Mouse (Mus musculus): Measurements from ENCODE around the gene Gm20388. TPM values are rescaled to one million over a fixed set of nuclear protein-coding genes. Genes with fewer than 3 reads are reported as not detected.
A peak's percentile ranks its signal among the peaks of the same experiment; 100 is the strongest.

Gm20388 gene
- polyA plus RNA-seq, 1 experiment from 2014 or later = not detected

DNA sequence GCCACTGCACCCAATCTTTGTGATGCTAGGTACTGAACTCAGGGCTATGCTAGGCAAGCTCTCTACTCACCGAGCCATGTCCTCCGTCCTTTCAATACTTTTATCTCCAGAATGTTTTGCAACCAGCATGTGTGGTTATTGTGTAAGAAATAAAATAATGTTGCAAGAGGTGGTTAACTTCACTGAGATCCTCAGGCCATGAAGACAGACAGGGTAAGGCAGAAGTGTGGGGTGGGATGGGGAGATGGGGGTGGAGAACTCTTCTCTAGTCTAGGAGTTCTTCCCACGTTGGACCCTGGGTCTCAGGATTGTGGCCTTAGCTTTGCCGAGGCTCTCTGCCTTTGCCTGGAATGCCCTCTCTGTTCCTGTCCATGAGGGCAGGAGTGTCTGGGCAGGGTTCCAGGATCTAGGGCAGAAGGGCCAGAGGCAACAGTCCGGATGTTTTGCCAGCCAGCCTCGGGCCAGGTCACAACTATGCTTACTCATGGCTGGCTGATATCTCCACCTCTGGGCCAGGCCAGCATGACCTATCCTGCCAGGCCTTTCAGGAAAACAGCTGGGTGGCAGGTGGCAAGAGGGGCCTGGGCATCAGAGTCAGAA lies 1785.0 kb downstream of the Gm20388 start:
- no peak for ATAC-seq (ENCODE audit: low FRiP score, low TSS enrichment)
- no peak overlapping the region for H3K4me2 ChIP-seq (replicated peaks; ENCODE audit: low read depth, low read length)
- peaks cover 6% of the 10 kb centered on the region; the same call in 1 of the 2 replicates for H3K4me1 ChIP-seq (ENCODE audit: control insufficient read depth, insufficient read depth, low read length)
- H3K9ac ChIP-seq (ENCODE audit: low read depth, low read length) = no peak overlapping the region
- no peaks in the 10 kb centered on the region for H3K9me3 ChIP-seq (ENCODE audit: control insufficient read depth, low read length)
- H3K27me3 ChIP-seq (ENCODE audit: control insufficient read depth, insufficient read depth, low read length) = no peaks in the 10 kb centered on the region
- no peak overlapping the region for H3K27ac ChIP-seq (ENCODE audit: low read depth, low read length)
- WGBS = 78% methylated on average over 6 of the region's 6 CpGs
- H3K36me3 ChIP-seq (ENCODE audit: control insufficient read depth, insufficient read depth, low read length) = no peaks in the 10 kb centered on the region
- H3K4me3 ChIP-seq (ENCODE audit: low read length) = no peak overlapping the region

DNA sequence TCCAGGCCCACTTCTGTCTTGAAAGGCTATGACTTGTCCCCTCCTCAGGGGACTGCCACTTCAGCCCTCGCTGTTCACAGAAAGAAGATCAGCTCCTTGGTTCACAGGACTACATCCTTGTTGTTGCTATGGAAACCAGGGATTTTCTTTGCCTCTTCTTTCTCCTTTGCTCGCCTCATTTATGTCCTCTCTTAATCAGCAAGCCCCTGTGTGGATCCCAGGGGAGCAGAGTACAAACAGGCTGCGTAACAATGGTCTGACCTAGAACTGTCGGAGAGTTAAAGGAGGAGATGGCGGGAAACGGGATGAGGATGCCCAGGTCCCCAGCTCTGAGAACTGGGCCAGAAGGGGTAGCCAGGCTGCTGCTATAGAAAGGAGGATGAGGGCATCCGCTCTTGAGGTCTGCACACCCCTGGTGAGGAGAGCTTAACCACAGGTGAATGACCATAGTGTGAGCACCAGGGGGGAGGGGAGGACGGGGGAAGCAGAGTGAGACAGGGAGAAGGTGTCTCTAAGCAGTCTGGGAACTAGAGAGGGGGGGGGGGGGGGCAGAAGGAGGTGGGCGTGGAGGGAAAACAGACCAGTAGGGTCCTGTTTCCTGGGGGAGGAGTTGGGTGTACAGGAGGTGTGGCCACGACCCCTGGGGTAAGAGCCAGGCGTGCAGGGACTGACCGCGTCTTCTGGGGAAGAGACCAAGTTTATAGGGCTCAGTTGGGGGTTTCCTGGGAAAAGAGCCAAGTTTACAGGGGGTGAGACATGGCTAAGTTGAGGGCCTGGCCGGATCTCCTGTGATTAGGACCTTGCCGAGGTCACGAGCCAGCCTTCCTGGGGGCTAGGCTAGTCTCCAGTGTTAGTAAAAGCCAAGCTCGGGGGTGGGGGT lies 1787.3 kb downstream of the Gm20388 start:
- Histone ChIP-seq H3K4me1 (ENCODE audit: control insufficient read depth, insufficient read depth, low read length) (peaks cover 6% of the 10 kb centered on the region; the same call in 1 of the 2 replicates), H3K9ac (ENCODE audit: low read depth, low read length) (peak overlapping the region; percentile 50; the same call in 1 of the 2 replicates), H3K4me3 (ENCODE audit: low read length) (peak overlapping the region; percentile 21), H3K36me3 (ENCODE audit: control insufficient read depth, insufficient read depth, low read length) (no peaks in the 10 kb centered on the region), H3K27me3 (ENCODE audit: control insufficient read depth, insufficient read depth, low read length) (no peaks in the 10 kb centered on the region), H3K9me3 (ENCODE audit: control insufficient read depth, low read length) (no peaks in the 10 kb centered on the region), H3K27ac (ENCODE audit: low read depth, low read length) (peak overlapping the region; percentile 37; the same call in 1 of the 2 replicates), H3K4me2 (replicated peaks; ENCODE audit: low read depth, low read length) (peak overlapping the region; percentile 51)
- peak; percentile 85 for ATAC-seq (ENCODE audit: low FRiP score, low TSS enrichment)
- 3% methylated on average over 15 of the region's 17 CpGs for WGBS

DNA sequence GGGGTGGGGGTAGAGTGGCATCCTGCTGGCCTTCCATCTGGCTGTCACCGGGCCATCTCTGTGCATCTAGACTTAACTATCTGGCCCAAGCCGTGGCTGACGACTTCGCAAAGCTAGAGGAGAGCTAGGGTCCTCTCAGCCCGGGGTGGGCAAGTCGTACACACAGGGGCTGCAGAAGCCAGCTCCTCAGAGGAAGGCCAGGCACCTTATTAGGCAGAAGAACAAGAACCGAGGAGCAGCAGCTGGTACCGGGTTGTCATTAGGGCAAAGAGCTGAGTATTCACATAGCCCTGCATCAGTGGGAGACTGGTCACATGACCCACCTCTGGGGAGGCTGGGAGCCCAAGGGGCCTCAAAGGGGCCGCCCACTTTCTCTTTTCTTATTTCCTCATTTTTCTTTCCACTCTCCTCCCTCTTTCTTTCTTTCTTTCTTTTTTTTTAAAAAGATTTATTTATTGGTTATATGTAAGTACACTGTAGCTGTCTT lies 1788.0 kb downstream of the Gm20388 start:
- Histone ChIP-seq H3K4me1 (ENCODE audit: control insufficient read depth, insufficient read depth, low read length) (peaks cover 6% of the 10 kb centered on the region; the same call in 1 of the 2 replicates), H3K4me2 (replicated peaks; ENCODE audit: low read depth, low read length) (peak overlapping the region; percentile 51), H3K9me3 (ENCODE audit: control insufficient read depth, low read length) (no peaks in the 10 kb centered on the region), H3K27me3 (ENCODE audit: control insufficient read depth, insufficient read depth, low read length) (no peaks in the 10 kb centered on the region), H3K27ac (ENCODE audit: low read depth, low read length) (peak overlapping the region; percentile 37; the same call in 1 of the 2 replicates), H3K9ac (ENCODE audit: low read depth, low read length) (peak overlapping the region; percentile 50; the same call in 1 of the 2 replicates), H3K36me3 (ENCODE audit: control insufficient read depth, insufficient read depth, low read length) (no peaks in the 10 kb centered on the region), H3K4me3 (ENCODE audit: low read length) (peak overlapping the region; percentile 21; the same call in 1 of the 2 replicates)
- peak; percentile 63 for ATAC-seq (ENCODE audit: low FRiP score, low TSS enrichment)
- 10% methylated on average over 9 of the region's 9 CpGs for WGBS

DNA sequence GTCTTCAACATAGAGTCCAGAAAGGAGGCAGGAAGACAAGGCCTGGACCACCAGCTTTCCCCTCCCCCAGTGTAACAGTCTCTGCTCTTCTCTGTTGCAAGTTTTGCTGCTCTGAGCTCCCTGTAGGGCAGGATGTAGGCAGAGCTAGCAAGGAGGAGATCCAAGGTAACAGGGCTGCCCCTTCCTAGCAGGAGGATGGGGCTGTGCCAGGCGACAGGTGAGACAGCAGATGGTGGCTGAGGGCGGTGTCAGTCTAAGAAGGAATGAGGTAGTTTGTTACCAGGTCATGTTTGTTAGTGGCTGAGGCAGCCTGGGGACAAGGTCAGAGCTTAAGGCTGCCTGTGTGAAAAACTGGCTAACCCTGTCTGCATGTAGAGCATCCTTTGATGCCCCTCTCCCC lies 1789.3 kb downstream of the Gm20388 start:
- Histone ChIP-seq H3K4me1 (ENCODE audit: control insufficient read depth, insufficient read depth, low read length) (peaks cover 6% of the 10 kb centered on the region; the same call in 1 of the 2 replicates), H3K27me3 (ENCODE audit: control insufficient read depth, insufficient read depth, low read length) (no peaks in the 10 kb centered on the region), H3K9me3 (ENCODE audit: control insufficient read depth, low read length) (no peaks in the 10 kb centered on the region), H3K9ac (ENCODE audit: low read depth, low read length) (no peak overlapping the region), H3K4me3 (ENCODE audit: low read length) (no peak overlapping the region), H3K4me2 (replicated peaks; ENCODE audit: low read depth, low read length) (no peak overlapping the region), H3K27ac (ENCODE audit: low read depth, low read length) (no peak overlapping the region), H3K36me3 (ENCODE audit: control insufficient read depth, insufficient read depth, low read length) (no peaks in the 10 kb centered on the region)
- ATAC-seq (ENCODE audit: low FRiP score, low TSS enrichment) = no peak
- WGBS = 90% methylated on average over 2 of the region's 2 CpGs

DNA sequence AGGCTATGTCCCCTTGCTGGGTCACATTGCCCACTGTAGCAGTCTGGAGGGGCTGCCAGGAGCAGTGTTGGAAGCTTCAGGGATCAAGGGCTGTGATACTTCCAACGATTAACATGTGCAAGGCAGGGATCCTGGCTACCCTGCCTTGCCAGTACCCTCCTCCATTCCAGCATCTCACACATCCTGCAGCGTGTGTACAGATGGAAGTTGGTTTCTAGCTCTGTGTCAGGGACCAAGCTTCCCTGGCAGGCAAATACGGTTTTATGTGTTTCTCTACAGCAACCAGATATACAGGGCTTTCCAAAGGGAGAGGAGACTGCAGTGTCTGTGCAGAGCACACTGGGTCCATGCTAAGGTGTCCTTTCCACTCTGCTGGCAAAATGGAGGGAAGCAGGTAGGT lies 1794.5 kb downstream of the Gm20388 start:
- ATAC-seq (ENCODE audit: low FRiP score, low TSS enrichment) = no peak
- H3K9ac ChIP-seq (ENCODE audit: low read depth, low read length) = no peak overlapping the region
- no peak overlapping the region for H3K4me2 ChIP-seq (replicated peaks; ENCODE audit: low read depth, low read length)
- H3K27me3 ChIP-seq (ENCODE audit: control insufficient read depth, insufficient read depth, low read length) = no peaks in the 10 kb centered on the region
- H3K9me3 ChIP-seq (ENCODE audit: control insufficient read depth, low read length) = no peaks in the 10 kb centered on the region
- no peak overlapping the region for H3K27ac ChIP-seq (ENCODE audit: low read depth, low read length)
- no peaks in the 10 kb centered on the region for H3K36me3 ChIP-seq (ENCODE audit: control insufficient read depth, insufficient read depth, low read length)
- 53% methylated on average over 3 of the region's 3 CpGs for WGBS
- no peak overlapping the region for H3K4me3 ChIP-seq (ENCODE audit: low read length)
- H3K4me1 ChIP-seq (ENCODE audit: control insufficient read depth, insufficient read depth, low read length) = 0 out of 2 replicates have a peak, but pooled peaks cover 3% of the 10 kb centered on the region

DNA sequence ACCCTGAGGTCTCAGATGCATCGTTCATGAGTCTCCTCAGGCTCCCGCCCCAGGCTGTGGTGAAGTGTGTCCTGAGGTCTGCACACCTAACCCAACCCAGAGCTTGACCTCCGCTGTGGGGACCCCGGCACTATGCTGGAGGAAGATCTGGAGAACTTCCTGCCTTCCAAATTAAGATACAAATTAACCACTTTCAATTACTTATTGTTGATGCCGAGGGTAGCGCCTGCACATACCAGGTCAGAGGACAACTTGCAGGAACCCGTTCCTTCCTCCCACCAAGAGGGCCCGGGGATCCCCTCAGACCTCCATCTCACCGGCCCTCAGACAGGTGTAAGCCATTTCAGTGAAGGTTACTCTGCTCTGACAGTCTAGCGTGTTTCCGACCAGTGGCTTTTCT lies 1796.3 kb downstream of the Gm20388 start:
- no peak overlapping the region for H3K4me2 ChIP-seq (replicated peaks; ENCODE audit: low read depth, low read length)
- H3K27ac ChIP-seq (ENCODE audit: low read depth, low read length) = no peak overlapping the region
- no peaks in the 10 kb centered on the region for H3K27me3 ChIP-seq (ENCODE audit: control insufficient read depth, insufficient read depth, low read length)
- WGBS = 80% methylated on average over 11 of the region's 11 CpGs
- H3K9ac ChIP-seq (ENCODE audit: low read depth, low read length) = no peak overlapping the region
- H3K9me3 ChIP-seq (ENCODE audit: control insufficient read depth, low read length) = no peaks in the 10 kb centered on the region
- H3K36me3 ChIP-seq (ENCODE audit: control insufficient read depth, insufficient read depth, low read length) = no peaks in the 10 kb centered on the region
- 0 out of 2 replicates have a peak, but pooled peaks cover 3% of the 10 kb centered on the region for H3K4me1 ChIP-seq (ENCODE audit: control insufficient read depth, insufficient read depth, low read length)
- no peak overlapping the region for H3K4me3 ChIP-seq (ENCODE audit: low read length)
- ATAC-seq (ENCODE audit: low FRiP score, low TSS enrichment) = no peak

DNA sequence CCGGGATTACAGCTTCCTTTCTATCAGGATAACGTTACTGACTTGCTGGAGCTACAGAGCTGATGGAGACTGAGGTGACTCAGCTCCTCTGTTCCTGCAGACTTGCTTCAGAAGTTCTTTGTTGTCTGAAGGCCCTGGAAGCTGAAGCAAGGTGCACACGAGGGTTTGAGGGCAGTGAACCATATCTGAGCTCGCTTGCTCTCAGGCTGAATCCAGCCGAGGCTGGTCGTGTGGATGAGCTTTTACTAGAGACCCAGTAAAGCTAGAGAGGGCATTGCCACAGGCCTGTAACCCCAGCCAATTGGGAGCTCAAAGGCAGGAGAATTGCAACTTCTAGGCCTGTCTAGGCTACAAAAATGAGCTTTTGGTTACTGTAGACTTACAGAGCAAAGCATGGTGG lies 1797.8 kb downstream of the Gm20388 start:
- no peak overlapping the region for H3K9ac ChIP-seq (ENCODE audit: low read depth, low read length)
- H3K27me3 ChIP-seq (ENCODE audit: control insufficient read depth, insufficient read depth, low read length) = no peaks in the 10 kb centered on the region
- no peak overlapping the region for H3K4me2 ChIP-seq (replicated peaks; ENCODE audit: low read depth, low read length)
- no peak overlapping the region for H3K4me3 ChIP-seq (ENCODE audit: low read length)
- 0 out of 2 replicates have a peak, but pooled peaks cover 3% of the 10 kb centered on the region for H3K4me1 ChIP-seq (ENCODE audit: control insufficient read depth, insufficient read depth, low read length)
- 45% methylated on average over 6 of the region's 6 CpGs for WGBS
- H3K36me3 ChIP-seq (ENCODE audit: control insufficient read depth, insufficient read depth, low read length) = no peaks in the 10 kb centered on the region
- no peak for ATAC-seq (ENCODE audit: low FRiP score, low TSS enrichment)
- no peak overlapping the region for H3K27ac ChIP-seq (ENCODE audit: low read depth, low read length)
- H3K9me3 ChIP-seq (ENCODE audit: control insufficient read depth, low read length) = no peaks in the 10 kb centered on the region

DNA sequence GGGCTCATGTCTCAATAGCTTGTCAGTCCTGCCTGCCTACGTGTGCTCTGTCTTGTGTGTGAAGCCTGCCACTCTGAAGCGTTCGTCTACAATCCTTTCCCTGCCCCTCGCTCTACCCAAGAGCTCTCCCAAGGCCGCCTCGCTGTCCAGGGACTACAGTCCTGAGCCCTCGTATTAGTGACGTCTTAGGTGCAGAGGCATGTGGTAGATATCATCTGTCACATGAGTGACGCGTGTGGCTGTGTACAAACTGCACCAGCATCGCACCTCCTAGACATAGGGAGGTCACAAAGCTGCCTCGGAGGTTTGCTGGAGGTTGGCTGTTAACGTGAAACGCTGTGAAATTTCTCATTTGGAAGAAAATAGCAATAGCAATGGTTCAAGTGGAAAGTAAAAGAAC lies 1806.9 kb downstream of the Gm20388 start:
- Histone ChIP-seq H3K4me2 (replicated peaks; ENCODE audit: low read depth, low read length) (no peak overlapping the region; the same call in 1 of the 2 replicates), H3K27ac (ENCODE audit: low read depth, low read length) (no peak overlapping the region), H3K27me3 (ENCODE audit: control insufficient read depth, insufficient read depth, low read length) (no peaks in the 10 kb centered on the region), H3K4me1 (ENCODE audit: control insufficient read depth, insufficient read depth, low read length) (no peaks in the 10 kb centered on the region), H3K36me3 (ENCODE audit: control insufficient read depth, insufficient read depth, low read length) (no peaks in the 10 kb centered on the region), H3K9ac (ENCODE audit: low read depth, low read length) (no peak overlapping the region), H3K9me3 (ENCODE audit: control insufficient read depth, low read length) (no peaks in the 10 kb centered on the region), H3K4me3 (ENCODE audit: low read length) (no peak overlapping the region)
- WGBS = 47% methylated on average over 14 of the region's 14 CpGs
- peak; percentile 43; the same call in 1 of the 2 replicates for ATAC-seq (ENCODE audit: low FRiP score, low TSS enrichment)
